Mouse (Mus musculus) cortical plate, adult 2 months (tissue): ENCODE results near the gene Hip1.

Experiments used
- CTCF ChIP-seq: fragments of 200-500 bp; IDR thresholded peaks from 2 replicates; pipeline ENCODE4 v1.5.1; 2011; ENCODE audit warnings: mild to moderate bottlenecking, control low read depth, low read length; ENCODE audit not compliant: insufficient read depth; ENCODE audit errors: extremely low read depth
- POLR2A ChIP-seq: fragments of 200-500 bp; IDR thresholded peaks from 2 replicates; pipeline ENCODE4 v1.6.1; 2011; ENCODE audit warnings: mild to moderate bottlenecking, low read length, control low read depth; ENCODE audit not compliant: insufficient read depth; ENCODE audit errors: extremely low read depth

DNA sequence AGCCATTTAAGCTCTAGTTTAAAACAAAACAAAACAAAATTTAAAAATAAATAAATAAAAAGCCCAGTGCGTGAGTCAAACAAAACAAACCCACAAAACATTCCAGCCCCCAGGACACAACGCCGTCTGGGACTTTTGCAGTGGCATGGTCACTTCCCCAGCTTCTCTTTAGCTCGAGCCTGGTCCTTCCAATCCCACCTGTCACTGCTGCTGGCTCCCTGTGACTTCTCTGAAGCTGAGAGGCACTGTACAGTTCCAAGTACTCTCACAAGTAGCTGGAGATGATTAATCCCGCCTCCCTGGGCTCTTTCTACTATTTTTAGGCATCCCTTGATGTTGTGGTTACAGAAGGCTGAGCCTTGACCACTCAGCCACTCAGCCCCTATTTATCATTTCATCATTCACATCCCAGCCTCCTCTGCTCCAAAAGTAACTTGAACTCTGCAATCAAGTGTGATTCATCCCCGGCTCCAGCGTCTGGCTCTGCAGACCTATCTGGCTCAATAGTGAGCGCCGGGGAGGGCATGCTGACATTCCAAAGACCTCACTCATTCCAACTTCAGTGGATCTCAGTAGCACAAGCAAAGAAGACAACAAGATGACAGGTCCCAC is 22.7 kb downstream of the Hip1 start:
- TF ChIP-seq CTCF (no peak), POLR2A (no peak)
